Mouse (Mus musculus) cortical plate, adult 2 months (tissue): ENCODE data around the gene Vmn1r215.

Experiments used
- CTCF ChIP-seq: fragments of 200-500 bp; IDR thresholded peaks from 2 replicates; pipeline ENCODE4 v1.5.1; 2011; ENCODE audit warnings: mild to moderate bottlenecking, control low read depth, low read length; ENCODE audit not compliant: insufficient read depth; ENCODE audit errors: extremely low read depth
- POLR2A ChIP-seq: fragments of 200-500 bp; IDR thresholded peaks from 2 replicates; pipeline ENCODE4 v1.6.1; 2011; ENCODE audit warnings: mild to moderate bottlenecking, low read length, control low read depth; ENCODE audit not compliant: insufficient read depth; ENCODE audit errors: extremely low read depth

DNA sequence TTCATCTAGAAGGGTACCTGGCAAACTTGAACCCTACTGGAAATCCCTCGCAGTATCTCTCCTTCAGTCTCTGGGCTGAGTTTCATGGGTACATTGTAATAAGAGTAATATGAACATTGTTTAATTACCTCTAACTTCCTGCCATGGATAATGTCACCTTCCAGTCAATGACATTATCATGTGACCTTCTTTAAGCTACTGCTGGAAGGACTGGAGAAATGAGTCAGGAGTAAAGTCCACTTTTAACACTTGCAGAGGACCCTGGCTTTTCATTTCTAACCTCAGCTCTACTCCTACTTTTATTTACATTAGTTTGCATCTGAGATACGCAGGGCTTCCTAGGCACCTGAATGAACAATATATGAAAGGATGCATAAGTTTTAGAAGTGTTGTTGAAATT is 52.8 kb downstream of the Vmn1r215 start:
- no peak for TF ChIP-seq CTCF
- no peak for TF ChIP-seq POLR2A
